Mouse (Mus musculus) liver, embryonic 16.5 days (tissue): ENCODE results near the gene Phyhipl. TPM values are rescaled to one million over a fixed set of nuclear protein-coding genes. Genes with fewer than 3 reads are reported as not detected.

Experiments
- ATAC-seq: fragments of 200-750 bp; cut with Nextera tagmentation; 2 replicates; pipeline ENCODE4 v1.8.0; 2017; ENCODE audit warnings: low read depth, mild to moderate bottlenecking, moderate number of reproducible peaks, moderate library complexity
- H3K27ac ChIP-seq: fragments of 300-500 bp; sonication (generic); 2 replicates; pipeline ENCODE4 v1.5.1; 2014; ENCODE audit warnings: mild to moderate bottlenecking, low read length
- H3K27me3 ChIP-seq: fragments of 300-500 bp; sonication (generic); 2 replicates; pipeline ENCODE4 v1.6.1; 2014; ENCODE audit warnings: low read depth, low read length, mixed read lengths; ENCODE audit not compliant: control insufficient read depth, insufficient read depth
- H3K36me3 ChIP-seq: fragments of 300-500 bp; sonication (generic); 2 replicates; pipeline ENCODE4 v1.6.1; 2014; ENCODE audit warnings: mild to moderate bottlenecking; ENCODE audit not compliant: control insufficient read depth, insufficient read depth
- H3K4me1 ChIP-seq: fragments of 300-500 bp; sonication (generic); 2 replicates; pipeline ENCODE4 v1.6.1; 2014; ENCODE audit warnings: low read depth, low read length, mixed read lengths; ENCODE audit not compliant: control insufficient read depth
- H3K4me2 ChIP-seq: fragments of 300-500 bp; sonication (generic); 2 replicates; pipeline ENCODE4 v1.6.1; 2014; ENCODE audit warnings: low read depth, low read length, mixed read lengths
- H3K4me3 ChIP-seq: fragments of 300-500 bp; sonication (generic); 2 replicates; pipeline ENCODE4 v1.5.1; 2014; ENCODE audit warnings: low read depth, mild to moderate bottlenecking, low read length
- H3K9ac ChIP-seq: fragments of 300-500 bp; sonication (generic); 2 replicates; pipeline ENCODE4 v1.6.1; 2014; ENCODE audit warnings: low read depth, low read length
- H3K9me3 ChIP-seq: fragments of 300-500 bp; sonication (generic); replicated peaks from 2 replicates; pipeline ENCODE4 v1.6.1; 2016; ENCODE audit warnings: low read length; ENCODE audit not compliant: control insufficient read depth
- WGBS: fragments of 180-500 bp; shearing (Covaris S2); extraction: QIAGEN DNeasy Blood & Tissue Kit; methylation state at CpG from one replicate; pipeline ENCODE4 v1.1.7; 2014; ENCODE audit not compliant: insufficient replicate concordance; 5-methylcytosine and 5-hydroxymethylcytosine counted together
- polyA plus RNA-seq: library from polyadenylated mRNA; unstranded; fragments of >200 nt; fragmentation: Nextera tagmentation; extraction: Ambion mirVana; gene quantifications from 2 replicates; pipeline ENCODE4 v1.2.1, GENCODE M21; 2015

Phyhipl gene
- polyA plus RNA-seq, 1 experiment from 2014 or later: 0.07 TPM

DNA sequence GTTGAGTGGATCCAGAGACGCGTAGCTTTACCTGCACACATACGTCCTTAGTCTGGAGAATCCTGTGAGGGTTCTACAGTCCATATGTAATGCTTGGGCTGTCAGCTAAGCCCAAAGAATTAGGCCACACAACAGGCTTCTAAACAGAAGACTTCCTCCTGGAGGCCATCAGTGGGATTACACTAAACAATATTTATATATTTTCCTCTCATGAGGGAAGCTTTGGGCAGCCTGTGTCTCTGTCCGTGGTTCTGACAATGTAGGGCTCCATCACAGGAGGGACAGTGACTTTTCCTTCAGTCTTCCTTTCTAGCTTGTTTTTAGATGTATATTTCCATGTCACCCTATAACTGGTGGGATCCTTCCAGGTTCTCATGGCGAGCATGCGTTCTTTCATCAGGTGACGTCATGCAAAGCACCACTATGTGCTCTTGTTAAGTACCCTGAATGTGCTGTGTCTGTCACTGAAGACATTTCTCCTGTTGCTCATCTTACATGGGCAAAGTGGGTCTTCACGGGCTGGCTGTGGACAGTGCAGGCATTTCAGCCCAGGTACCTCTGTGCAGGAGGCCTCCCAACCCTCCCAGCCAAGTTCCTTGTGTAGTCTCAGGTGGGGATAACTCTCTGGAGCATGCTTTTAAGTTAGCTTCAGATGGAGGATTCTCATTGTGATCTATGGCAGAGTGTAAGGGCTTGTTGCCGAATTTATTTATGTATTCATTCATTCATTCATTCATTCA lies 115.1 kb downstream of the Phyhipl start:
- H3K4me1 ChIP-seq: no peaks in the 10 kb centered on the region
- 68% methylated on average over 9 of the region's 9 CpGs for WGBS
- H3K4me3 ChIP-seq: no peak overlapping the region
- H3K9me3 ChIP-seq: 0 out of 2 replicates have a peak, but pooled peaks cover 2% of the 10 kb centered on the region
- no peak overlapping the region for H3K4me2 ChIP-seq
- ATAC-seq: no peak
- no peaks in the 10 kb centered on the region for H3K27me3 ChIP-seq
- no peak overlapping the region for H3K27ac ChIP-seq
- H3K36me3 ChIP-seq: no peaks in the 10 kb centered on the region
- H3K9ac ChIP-seq: no peak overlapping the region

DNA sequence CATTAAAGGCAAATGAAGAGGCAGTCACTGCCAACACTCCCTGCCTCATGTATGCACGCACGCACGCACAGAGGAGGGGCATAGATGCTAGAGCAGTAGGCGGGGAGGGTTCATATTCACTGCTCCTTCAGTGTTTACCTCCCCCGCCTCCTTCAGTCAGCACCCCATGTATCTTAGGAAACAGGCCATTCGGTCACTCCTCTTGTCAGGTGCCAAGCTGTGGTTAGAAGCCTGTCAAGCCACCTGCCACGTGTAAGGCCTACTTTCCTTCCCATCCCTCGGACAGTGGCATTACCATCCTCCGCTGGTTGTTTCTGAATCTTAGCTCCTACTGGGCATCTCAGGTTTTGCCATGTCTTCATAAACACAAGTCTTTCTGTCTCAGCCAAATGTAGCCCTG lies 116.5 kb downstream of the Phyhipl start:
- no peaks in the 10 kb centered on the region for H3K27me3 ChIP-seq
- 77% methylated on average over 9 of the region's 9 CpGs for WGBS
- H3K9me3 ChIP-seq: 0 out of 2 replicates have a peak, but pooled peaks cover 2% of the 10 kb centered on the region
- no peak for ATAC-seq
- no peak overlapping the region for H3K27ac ChIP-seq
- H3K4me3 ChIP-seq: no peak overlapping the region
- no peak overlapping the region for H3K4me2 ChIP-seq
- no peaks in the 10 kb centered on the region for H3K36me3 ChIP-seq
- H3K4me1 ChIP-seq: no peaks in the 10 kb centered on the region
- H3K9ac ChIP-seq: no peak overlapping the region

DNA sequence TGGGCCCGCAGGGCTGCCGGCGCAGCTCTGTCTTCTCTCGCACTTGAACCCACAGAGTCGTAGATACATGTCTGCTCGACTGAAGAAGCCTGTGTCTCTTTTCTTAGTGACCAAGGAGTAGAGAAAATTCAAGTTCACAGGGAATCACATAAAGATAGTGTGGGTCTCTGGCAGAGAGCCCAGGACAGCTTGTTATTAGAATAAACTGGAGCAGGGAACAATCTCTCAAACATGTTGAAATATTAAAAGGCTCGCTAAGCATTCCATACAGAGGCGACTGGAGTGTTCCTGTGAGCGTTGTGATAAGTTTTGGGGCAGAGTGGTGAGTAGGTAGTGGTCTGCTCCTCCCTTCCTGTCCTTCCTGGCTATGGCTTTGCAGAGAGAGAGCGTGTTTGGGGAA lies 118.1 kb downstream of the Phyhipl start:
- no peaks in the 10 kb centered on the region for H3K4me1 ChIP-seq
- ATAC-seq: no peak
- no peaks in the 10 kb centered on the region for H3K27me3 ChIP-seq
- H3K27ac ChIP-seq: no peak overlapping the region
- H3K4me3 ChIP-seq: no peak overlapping the region
- H3K9me3 ChIP-seq: 0 out of 2 replicates have a peak, but pooled peaks cover 2% of the 10 kb centered on the region
- 67% methylated on average over 10 of the region's 10 CpGs for WGBS
- H3K9ac ChIP-seq: no peak overlapping the region
- H3K36me3 ChIP-seq: no peaks in the 10 kb centered on the region
- H3K4me2 ChIP-seq: no peak overlapping the region

DNA sequence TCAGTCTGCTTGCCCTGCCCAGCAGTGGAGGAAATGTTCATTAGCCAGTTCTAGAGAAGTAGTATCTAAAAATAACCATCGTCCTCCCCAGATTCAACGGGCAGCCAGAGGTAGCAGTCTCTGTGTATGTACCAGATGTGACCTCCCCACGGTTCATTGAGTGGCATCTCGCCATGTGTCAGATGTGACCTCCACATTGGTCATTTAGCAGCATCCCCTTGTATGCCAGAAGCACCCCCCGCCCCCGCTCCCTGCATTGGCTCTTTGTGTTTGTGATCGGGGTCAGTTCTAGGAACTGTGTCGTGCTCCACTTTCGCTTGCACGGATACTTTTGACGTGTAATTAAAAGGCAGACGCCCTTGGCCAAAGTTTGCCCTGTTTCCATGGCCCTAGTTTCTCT lies 120.4 kb downstream of the Phyhipl start:
- H3K4me2 ChIP-seq: no peak overlapping the region
- 0 out of 2 replicates have a peak, but pooled peaks cover 2% of the 10 kb centered on the region for H3K9me3 ChIP-seq
- ATAC-seq: no peak
- H3K4me3 ChIP-seq: no peak overlapping the region
- H3K9ac ChIP-seq: no peak overlapping the region
- H3K36me3 ChIP-seq: no peaks in the 10 kb centered on the region
- H3K4me1 ChIP-seq: no peaks in the 10 kb centered on the region
- whole genome bisulfite sequencing: 78% methylated on average over 12 of the region's 12 CpGs
- no peaks in the 10 kb centered on the region for H3K27me3 ChIP-seq
- H3K27ac ChIP-seq: no peak overlapping the region

DNA sequence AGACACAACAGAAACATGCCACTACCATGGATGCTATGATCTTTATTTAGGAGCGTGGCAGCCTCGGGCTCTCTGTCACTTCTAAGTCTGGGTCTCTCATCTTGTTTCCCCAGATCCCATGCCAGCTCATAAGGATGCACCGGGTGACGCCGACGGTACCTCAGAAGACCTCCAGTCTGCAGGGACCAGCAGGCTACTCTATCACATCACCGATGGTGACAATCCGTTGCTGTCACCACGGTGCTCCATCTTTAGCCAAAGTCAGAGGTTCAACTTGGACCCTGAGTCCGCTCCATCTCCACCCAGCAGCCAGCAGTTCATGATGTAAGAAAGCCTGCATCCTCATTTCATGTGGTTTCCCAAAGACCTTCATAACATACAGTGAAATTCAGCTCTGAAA lies 121.2 kb downstream of the Phyhipl start:
- WGBS: 74% methylated on average over 10 of the region's 10 CpGs
- no peaks in the 10 kb centered on the region for H3K27me3 ChIP-seq
- no peak overlapping the region for H3K27ac ChIP-seq
- H3K4me3 ChIP-seq: no peak overlapping the region
- ATAC-seq: no peak
- H3K9me3 ChIP-seq: 0 out of 2 replicates have a peak, but pooled peaks cover 2% of the 10 kb centered on the region
- no peaks in the 10 kb centered on the region for H3K36me3 ChIP-seq
- H3K4me1 ChIP-seq: no peaks in the 10 kb centered on the region
- H3K9ac ChIP-seq: no peak overlapping the region
- no peak overlapping the region for H3K4me2 ChIP-seq

DNA sequence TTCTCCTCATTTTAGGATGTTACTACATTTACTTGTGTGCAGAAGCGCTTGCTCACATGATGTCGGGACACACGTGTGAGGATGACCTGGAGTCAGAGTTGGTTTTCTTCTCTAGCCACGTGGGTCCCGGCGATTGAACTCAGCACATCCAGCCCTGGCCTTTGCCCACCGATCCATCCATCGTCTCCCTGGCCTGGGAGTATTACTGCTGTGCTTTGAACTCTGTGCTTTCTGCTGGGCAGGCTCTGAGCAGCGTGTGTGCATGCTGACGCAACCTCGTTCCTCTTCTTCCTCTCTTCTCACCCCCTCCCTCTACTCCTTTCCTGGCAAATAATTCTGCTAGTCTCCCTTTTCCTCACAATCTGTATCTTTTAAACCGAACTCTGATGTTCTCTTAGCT lies 121.8 kb downstream of the Phyhipl start:
- Histone ChIP-seq H3K36me3 (no peaks in the 10 kb centered on the region), H3K4me1 (no peaks in the 10 kb centered on the region), H3K9ac (no peak overlapping the region), H3K27me3 (no peaks in the 10 kb centered on the region), H3K27ac (no peak overlapping the region), H3K9me3 (0 out of 2 replicates have a peak, but pooled peaks cover 2% of the 10 kb centered on the region), H3K4me3 (no peak overlapping the region), H3K4me2 (no peak overlapping the region)
- WGBS: 63% methylated on average over 12 of the region's 12 CpGs
- ATAC-seq: no peak

DNA sequence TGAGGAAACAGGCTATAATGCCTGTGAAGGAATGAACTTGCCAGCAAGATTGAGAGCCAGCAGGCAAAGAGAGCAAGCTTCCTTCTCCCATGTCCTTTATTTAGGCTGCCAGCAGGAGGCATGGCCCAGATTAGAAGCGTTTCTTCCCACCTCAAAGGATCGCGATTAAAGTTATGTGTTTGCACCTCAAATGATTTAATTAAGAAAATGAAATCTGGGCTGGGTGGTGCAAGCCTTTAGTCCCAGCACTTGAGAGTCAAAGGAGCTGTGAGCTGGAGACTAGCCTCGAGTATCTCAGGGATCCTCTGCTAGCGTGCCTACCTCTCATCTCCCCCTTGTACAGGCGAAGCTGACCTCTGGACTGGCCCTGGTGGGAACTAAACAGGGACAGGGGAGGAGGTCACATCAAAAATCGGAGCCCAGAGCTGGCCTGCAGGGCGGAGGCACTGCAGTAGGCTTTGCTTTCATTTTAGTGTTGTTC lies 122.4 kb downstream of the Phyhipl start:
- H3K36me3 ChIP-seq: no peaks in the 10 kb centered on the region
- WGBS: 58% methylated on average over 8 of the region's 8 CpGs

DNA sequence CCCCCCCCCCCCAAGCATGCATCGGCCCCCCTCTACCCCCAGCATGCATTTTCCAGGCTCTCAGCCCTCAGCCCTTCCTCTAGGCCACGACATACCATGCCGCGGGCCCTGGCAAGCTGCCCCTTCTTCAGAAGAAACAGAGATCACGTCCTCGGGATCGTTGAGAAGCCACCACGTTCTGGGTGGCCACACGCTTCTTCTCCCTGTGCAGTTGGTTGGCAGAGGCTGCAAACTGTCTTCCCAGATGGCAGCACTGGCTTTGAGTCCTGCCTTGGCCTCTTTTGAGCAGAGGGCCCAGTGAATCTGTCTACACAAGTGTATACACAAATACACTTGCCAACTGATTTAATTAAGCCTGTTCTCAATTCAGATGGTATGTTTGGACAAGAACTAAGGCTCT lies 123.5 kb downstream of the Phyhipl start:
- H3K4me2 ChIP-seq: no peak overlapping the region
- no peak for ATAC-seq
- no peaks in the 10 kb centered on the region for H3K36me3 ChIP-seq
- H3K4me3 ChIP-seq: no peak overlapping the region
- H3K27ac ChIP-seq: no peak overlapping the region
- no peaks in the 10 kb centered on the region for H3K9me3 ChIP-seq
- 76% methylated on average over 9 of the region's 9 CpGs for WGBS
- no peaks in the 10 kb centered on the region for H3K4me1 ChIP-seq
- H3K9ac ChIP-seq: no peak overlapping the region
- H3K27me3 ChIP-seq: no peaks in the 10 kb centered on the region

More for the DNA sequence above, 122.4 kb downstream of the Phyhipl start:
- Histone ChIP-seq H3K4me3 (no peak overlapping the region), H3K9me3 (0 out of 2 replicates have a peak, but pooled peaks cover 2% of the 10 kb centered on the region), H3K27me3 (no peaks in the 10 kb centered on the region), H3K4me2 (no peak overlapping the region), H3K4me1 (no peaks in the 10 kb centered on the region), H3K27ac (no peak overlapping the region), H3K9ac (no peak overlapping the region)
- no peak for ATAC-seq

DNA sequence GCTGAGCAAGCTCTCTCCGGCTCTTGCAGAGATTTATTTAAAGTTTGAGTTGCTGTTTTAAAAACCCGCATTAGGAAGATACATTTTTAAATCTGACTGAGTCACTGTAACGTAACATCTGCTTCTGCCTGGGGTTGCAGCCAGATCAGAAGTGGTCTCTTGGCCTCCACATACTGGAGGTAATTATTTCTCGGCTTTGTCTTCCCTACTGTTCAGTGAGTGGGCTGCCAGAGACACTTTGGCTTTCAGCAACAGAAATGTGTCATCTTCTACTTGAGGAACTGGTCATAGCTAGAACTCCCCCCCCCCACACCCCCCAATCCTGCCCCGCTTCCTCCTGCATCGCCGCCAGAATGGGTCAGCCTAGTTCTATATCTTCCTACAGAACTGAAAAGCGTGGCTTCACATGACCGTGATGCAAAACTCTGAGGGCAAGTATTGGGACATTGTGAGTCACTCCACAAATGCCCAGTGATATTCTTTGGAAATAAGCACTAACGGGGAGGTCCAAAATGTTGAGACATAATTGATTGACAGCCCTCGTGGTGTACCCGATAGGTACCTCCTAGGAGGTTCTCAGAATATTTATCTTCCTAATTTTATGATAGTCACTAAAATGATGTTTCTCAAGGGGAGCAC lies 125.5 kb downstream of the Phyhipl start:
- Histone ChIP-seq H3K4me3 (no peak overlapping the region), H3K27me3 (no peaks in the 10 kb centered on the region), H3K27ac (no peak overlapping the region), H3K9me3 (no peaks in the 10 kb centered on the region), H3K4me2 (no peak overlapping the region), H3K36me3 (no peaks in the 10 kb centered on the region), H3K4me1 (no peaks in the 10 kb centered on the region), H3K9ac (no peak overlapping the region)
- 68% methylated on average over 12 of the region's 12 CpGs for WGBS
- ATAC-seq: no peak
